Mouse (Mus musculus) C2C12 (cell line): ENCODE results near the gene Lnx1.

ENCODE experiments used
- CEBPB ChIP-seq: IDR thresholded peaks from one replicate; pipeline ENCODE4 v1.6.1; 2011; ENCODE audit warnings: low read depth, mild to moderate bottlenecking, control low read depth, moderate library complexity
- CTCF ChIP-seq: IDR thresholded peaks from one replicate; pipeline ENCODE4 v1.5.1; 2011; ENCODE audit not compliant: control insufficient read depth, insufficient read depth, insufficient read length
- MAX ChIP-seq: IDR thresholded peaks from one replicate; pipeline ENCODE4 v1.6.1; 2011; ENCODE audit warnings: mild to moderate bottlenecking, control low read depth
- MYOD1 ChIP-seq: IDR thresholded peaks from one replicate; pipeline ENCODE4 v1.6.1; 2011; ENCODE audit warnings: low read depth; ENCODE audit not compliant: control insufficient read depth, insufficient read length
- USF1 ChIP-seq: IDR thresholded peaks from one replicate; pipeline ENCODE4 v1.6.1; 2011; ENCODE audit warnings: low read depth, mild to moderate bottlenecking, control low read depth, moderate library complexity

DNA sequence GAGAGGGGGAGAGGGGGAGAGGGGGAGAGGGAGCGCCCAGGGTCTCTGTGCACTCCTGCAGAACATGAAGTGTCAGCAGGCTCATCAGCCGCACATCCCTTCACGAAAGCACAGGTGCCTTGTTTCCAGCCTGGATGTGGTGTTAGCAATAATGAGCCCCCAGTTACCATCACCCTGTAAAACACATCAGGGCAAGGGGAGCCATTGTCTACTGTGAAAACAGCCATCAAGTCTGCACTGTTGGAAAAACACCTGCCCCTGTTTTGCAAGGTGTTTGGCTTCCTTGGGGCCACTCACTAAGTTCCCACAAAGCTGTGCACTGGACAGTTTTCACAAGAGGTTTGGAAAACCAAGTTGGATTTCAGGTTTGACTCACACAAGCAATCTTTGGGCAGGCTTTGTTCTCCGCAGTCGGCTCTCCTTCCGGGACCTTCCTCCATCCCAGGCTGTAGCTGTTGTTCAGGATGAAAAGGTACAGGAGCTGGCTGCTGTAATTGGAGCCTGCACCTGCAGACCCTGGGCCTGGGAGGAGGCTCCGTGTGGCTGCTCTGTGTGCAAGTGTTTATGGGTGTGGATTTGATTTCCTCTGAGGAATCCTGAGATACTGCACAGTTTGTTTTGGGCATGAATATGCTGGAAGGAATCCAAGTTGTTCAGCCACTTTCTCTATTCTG is 31.3 kb upstream of the Lnx1 start:
- TF ChIP-seq CTCF, result no peak
- TF ChIP-seq MYOD1, result no peak
- no peak for TF ChIP-seq USF1
- TF ChIP-seq MAX, result no peak
- TF ChIP-seq CEBPB, result no peak
